Mouse (Mus musculus): Measurements from ENCODE around the gene Srek1ip1. TPM values are rescaled to one million over a fixed set of nuclear protein-coding genes. Genes with fewer than 3 reads are reported as not detected.

The Srek1ip1 gene
- total RNA-seq (2021): 10 to 100 TPM; 13.8 to 14.0 TPM
- long read RNA-seq, experiment 1, transcript Srek1ip1-201 (5 exons, 2,365 nt): major isoform, 5 of 5 reads
- long read RNA-seq, experiment 1, partial matches to known transcripts: 0 of 5 reads
- long read RNA-seq, experiment 1, other reads (novel, unspliced or antisense): 0 of 5 reads
- long read RNA-seq, experiment 2, transcript Srek1ip1-201 (5 exons, 2,365 nt): major isoform, 6 of 6 reads
- long read RNA-seq, experiment 2, partial matches to known transcripts: 0 of 6 reads
- long read RNA-seq, experiment 2, other reads (novel, unspliced or antisense): 0 of 6 reads

DNA sequence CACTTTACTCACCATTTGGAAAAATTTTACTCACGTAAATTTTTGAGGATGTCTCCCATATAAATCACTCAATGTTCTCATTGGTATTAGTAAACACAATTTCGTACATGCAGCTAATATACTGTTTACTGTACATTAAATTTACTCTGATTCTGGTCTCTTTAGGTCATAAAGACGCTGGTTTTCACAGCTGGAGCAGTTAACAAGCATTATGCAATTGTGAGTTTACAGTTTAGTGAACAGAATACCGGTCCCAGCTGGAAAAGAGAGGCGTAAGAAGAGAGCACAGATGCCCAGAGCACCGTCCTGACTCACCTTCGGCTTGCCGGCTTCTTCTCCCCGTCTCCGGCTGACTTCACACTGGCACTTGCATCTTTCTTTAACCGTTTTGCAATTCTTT, at the start of gene Srek1ip1:
Srek1ip1 (plus strand) TSS at position 301 of the 400 bp plus-strand sequence.
- no peak for DNase-seq (ENCODE audit: low spot score in 2 of 2)
- intact Hi-C loops (cut with DNase I): no loop called here

DNA sequence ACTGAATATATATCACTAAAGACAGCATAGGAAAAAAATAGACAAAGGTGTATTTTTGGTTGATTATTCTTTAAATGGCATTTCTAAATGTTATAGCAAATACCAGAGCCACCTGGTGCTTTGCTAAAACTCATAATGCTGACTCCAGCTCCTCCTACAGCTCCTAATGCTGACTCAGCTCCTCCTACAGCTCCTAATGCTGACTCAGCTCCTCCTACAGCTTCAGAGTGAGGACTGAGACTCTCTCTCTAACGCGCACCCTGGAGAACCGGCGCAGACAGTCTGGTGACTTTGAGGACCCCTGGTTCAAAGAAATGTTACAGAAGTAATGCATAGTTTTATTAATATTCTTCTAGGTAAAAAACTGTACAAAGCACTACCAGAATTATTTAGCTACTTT, 49.4 kb upstream of the Srek1ip1 start:
- DNase-seq (ENCODE audit: low spot score in 2 of 2): no peak
- intact Hi-C loops (cut with DNase I): no loop called here

DNA sequence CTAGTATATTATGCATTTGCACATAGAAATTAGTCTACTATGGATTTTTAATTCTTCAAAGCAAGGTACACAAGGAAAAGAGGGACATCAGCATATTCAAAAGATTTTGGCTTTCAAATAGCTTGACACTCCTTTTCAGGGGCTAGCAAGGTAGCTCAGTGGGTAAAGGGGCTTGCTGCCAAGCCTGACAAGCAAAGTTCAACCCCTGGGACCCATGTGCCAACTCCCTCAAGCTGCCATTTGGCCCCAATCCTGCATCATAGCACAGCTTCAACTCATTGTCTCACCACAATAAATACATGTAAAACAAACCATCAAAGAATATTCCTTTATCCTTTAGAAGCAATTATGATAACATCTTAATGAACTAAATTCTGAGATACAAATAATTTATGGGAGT, 45.3 kb upstream of the Srek1ip1 start:
- intact Hi-C loops (cut with DNase I): no loop called here
- DNase-seq (ENCODE audit: low spot score in 2 of 2): no peak

DNA sequence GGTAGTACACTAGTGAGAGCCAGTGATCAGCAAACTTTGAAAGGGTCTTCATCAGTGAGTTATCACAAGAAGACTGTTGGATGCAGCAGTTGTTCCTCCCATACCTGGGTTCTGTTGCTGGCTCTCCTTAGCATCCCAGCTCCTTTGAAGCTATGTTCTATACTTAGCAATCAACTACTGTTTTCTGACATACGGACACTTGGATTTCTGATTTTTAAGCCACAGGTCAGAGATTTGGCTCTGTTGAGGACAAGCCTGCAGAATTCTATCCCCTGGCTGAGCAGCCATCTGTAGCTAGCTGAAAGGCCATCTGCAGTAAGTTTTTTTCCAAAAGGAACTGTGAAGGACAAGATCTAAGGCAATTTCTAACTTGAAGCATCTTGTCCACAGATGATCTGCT, 32.9 kb upstream of the Srek1ip1 start:
- intact Hi-C loops (cut with DNase I): no loop called here
- no peak for DNase-seq (ENCODE audit: low spot score in 2 of 2)

DNA sequence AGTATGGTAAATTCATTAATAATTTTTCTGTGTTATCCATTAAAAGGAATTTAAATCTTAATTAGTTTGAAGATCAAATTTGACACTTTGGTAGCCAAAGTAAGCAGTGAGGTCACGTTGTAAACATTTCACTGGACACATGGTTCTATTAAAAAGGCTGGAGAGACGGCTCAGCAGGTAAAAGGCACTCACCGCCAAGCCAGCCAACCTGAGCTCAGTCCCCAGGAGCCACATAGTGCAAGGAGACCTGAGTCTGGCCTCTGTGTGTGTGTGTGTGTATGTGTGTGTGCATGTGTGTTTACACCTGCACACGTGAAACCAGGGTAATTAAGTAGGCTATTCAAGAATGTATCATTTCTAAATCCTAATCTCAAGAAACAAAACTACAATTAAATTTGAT, 29.9 kb upstream of the Srek1ip1 start:
- intact Hi-C loops (cut with DNase I): no loop called here
- no peak for DNase-seq (ENCODE audit: low spot score in 2 of 2)

DNA sequence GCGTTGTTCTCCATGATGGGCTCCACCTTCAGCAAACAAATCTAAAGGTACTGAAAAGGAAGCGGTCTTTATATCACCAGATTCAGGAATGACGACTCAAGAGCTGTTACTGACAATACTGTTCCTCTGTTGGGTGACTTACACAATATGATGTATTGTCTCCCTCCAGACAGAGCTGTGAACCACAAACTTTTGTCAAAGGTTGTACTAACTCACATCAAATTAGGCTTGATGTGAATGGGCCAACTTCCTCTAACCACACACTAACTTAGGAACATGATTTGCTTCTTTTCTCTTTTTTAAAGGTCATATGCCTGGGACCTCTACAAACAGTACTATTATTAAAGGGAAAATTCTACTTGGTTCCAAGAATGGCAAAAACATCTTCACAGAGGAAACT, 29.1 kb upstream of the Srek1ip1 start:
- DNase-seq (ENCODE audit: low spot score in 2 of 2): no peak
- intact Hi-C loops (cut with DNase I): no loop called here

DNA sequence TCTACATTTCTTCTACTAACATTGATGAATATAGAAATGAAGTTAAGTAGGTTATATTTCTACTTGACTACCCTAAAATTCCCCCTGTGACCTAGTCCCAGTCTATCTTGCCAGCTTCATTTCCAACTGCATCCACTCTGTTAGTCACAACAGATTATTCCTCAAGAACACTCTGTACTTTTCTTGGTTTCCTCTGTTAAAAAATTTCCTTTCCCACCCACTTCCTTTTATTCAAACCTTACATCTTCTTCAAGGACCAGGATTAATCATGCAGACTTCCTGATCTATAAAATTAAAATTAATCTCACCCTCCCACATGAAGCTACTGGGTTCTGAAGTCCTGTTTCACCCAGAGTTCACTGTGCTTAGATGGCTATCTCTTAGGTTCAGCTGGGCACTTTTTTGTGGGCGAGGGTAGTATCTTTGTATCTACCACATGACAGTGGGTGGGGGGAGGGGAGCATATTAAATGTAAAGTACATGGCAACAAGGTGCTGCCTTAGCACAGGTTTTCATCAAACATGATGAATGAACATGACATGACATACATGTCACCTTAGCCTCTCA, 13.1 kb upstream of the Srek1ip1 start:
- no peak for DNase-seq (ENCODE audit: low spot score in 2 of 2)
- intact Hi-C loops (cut with DNase I): no loop called here

DNA sequence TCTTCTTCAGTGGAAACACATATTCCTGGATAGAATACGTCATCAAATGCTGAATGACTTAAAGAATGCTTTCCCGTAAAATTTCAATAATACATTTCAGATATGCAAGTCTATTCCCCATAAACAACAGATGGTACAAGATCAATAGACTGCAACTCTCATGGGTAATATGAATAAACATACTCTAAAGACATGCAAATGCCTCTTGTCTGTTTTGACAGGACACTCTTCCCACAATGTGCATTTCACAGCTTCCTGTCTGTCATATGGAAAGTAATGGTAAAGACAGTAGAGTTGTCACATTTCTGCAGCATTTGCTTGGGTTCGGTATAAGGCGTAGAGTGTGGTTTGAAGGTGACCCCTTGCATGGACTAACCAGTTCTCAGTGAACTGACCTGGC, 5.0 kb upstream of the Srek1ip1 start:
- intact Hi-C loops (cut with DNase I): loop anchor here (10.0 kb wide), 1 partner anchor 562 kb away; the partner anchor contains the start of genes Cenpk and Ppwd1
- DNase-seq (ENCODE audit: low spot score in 2 of 2): no peak

DNA sequence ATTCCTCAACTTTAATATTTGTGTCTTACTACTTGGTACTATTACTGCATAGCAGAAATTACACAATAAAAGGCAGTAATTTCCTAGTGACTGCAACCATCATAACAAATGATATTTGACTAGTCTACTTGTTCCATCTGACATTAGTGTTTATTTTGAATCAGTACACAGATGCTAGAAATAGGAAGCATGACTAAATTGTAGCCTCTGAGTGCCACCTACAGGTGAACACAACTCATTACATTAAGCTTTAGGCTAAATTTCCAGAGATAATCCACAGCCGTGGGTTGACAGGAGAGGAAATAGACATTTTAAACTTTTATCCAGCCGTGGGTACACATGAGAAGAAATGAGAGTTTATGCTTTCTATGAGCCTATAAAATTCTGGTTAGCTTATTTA, 2.6 kb upstream of the Srek1ip1 start:
- intact Hi-C loops (cut with DNase I): loop anchor here (2.0 to 10.0 kb wide), 2 partner anchors 503 to 565 kb away; partner anchors contain the start of genes Adamts6, Cenpk and Ppwd1
- DNase-seq (ENCODE audit: low spot score in 2 of 2): peak; percentile 32 to 50

DNA sequence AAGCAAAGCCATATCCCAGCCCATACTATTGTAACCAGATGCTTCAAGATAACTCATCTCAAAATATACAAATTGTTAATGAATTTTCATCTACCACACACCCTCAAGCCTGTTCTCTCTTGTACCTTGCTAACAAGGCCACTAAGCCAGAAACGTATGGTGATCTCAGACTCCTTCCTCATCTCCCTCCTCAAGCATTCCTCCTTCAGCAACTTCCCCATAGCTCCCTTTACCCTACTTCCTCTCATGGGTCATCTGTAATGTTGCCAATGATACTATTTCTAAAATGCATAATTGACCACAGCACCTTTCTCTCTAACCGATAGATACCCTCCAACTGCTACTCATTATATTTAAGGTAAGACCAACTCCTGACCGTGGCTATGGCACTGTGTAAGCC, 2.1 kb downstream of the Srek1ip1 start:
- DNase-seq (ENCODE audit: low spot score in 2 of 2): no peak
- intact Hi-C loops (cut with DNase I): no loop called here

DNA sequence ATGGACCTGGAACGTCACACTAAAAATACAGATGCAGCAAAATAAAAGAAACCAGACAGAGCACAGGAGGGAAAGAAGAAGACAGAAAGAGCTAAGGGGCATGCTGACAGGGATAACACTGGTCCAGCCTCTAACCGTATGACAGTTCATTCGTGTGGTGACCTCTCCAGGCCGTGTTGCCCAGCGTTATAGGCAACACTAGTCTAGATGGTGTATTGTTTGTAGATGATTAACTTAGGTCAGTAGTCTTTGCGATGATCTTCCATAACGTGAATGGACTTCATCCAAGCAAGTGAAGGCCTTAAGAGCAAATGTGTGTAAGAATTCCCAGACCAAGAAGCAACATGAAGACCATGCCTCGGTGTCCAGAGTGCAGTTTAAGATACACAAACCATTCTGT, 6.8 kb downstream of the Srek1ip1 start:
- intact Hi-C loops (cut with DNase I): no loop called here
- DNase-seq (ENCODE audit: low spot score in 2 of 2): no peak

DNA sequence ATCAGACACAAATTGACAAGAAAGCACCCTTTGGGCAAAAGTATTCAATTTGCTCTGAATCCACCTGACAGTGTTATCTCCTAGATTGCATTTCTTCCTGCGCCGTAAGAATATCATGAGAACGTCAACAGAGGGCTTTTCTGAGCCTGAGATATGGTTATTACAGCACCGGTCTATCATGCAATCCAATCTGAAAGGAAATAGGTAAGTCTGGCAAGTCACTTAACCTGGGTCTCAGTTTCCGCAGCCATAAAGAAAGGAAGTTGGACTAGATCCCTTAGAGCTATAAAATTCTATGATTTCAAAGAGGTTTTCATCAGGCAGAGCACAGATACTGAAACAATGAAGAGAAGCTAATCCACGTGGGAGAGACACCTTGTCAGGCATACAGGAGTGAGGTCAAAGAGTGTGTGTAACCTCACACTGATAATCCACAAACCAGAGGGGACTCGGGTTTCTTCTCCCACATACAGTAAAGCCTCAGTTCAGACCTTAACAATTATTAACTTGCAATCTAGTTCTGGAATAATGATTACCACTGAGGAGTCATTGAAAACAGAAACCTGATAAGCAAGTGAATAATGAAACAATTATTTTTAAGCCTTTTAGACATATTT, 7.4 kb downstream of the Srek1ip1 start:
- DNase-seq (ENCODE audit: low spot score in 2 of 2): no peak
- intact Hi-C loops (cut with DNase I): no loop called here

DNA sequence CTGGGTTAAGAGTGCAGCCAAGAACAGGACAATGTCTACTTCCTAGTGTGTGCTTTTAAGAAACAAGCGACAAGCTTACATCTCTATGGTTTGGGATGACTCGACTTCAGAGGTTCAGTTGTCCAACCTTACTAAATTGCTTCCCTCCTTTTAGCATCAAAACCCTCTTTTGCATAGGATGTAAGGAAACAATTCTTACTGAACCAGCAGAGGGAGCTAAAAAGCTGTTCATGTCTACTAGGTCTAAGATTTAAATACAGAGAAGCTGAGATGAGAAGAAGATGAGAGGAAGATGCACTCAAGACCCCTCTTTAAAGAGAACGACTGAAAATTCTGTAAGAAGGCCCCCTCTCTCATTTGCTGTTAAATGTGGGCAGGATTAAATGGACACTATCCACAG, 13.4 kb downstream of the Srek1ip1 start:
- intact Hi-C loops (cut with DNase I): loop anchor here (1.0 kb wide), 1 partner anchor 135 kb away; no protein-coding TSS in a partner anchor
- peak; percentile 41 to 57 for DNase-seq (ENCODE audit: low spot score in 2 of 2)

DNA sequence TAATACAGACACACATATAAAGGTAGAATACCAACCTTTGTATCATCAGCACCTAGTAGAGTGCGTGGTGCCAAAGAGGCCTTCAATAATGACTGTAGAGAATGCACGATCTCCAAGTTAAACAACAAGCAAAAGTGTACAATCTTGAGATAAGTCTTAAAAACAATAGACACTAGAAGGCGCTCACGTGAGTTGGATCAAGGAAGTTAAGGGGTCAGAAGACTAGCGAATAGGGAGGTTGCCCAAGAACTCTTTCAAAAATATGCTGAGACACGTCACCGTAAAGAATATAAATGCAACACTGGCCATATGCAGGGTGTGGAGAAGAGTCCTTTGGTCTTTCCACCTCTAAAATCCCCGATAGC, 24.0 kb downstream of the Srek1ip1 start:
- intact Hi-C loops (cut with DNase I): loop anchor here (10.0 kb wide), 1 partner anchor 409 kb away; no protein-coding TSS in a partner anchor
- no peak for DNase-seq (ENCODE audit: low spot score in 2 of 2)

DNA sequence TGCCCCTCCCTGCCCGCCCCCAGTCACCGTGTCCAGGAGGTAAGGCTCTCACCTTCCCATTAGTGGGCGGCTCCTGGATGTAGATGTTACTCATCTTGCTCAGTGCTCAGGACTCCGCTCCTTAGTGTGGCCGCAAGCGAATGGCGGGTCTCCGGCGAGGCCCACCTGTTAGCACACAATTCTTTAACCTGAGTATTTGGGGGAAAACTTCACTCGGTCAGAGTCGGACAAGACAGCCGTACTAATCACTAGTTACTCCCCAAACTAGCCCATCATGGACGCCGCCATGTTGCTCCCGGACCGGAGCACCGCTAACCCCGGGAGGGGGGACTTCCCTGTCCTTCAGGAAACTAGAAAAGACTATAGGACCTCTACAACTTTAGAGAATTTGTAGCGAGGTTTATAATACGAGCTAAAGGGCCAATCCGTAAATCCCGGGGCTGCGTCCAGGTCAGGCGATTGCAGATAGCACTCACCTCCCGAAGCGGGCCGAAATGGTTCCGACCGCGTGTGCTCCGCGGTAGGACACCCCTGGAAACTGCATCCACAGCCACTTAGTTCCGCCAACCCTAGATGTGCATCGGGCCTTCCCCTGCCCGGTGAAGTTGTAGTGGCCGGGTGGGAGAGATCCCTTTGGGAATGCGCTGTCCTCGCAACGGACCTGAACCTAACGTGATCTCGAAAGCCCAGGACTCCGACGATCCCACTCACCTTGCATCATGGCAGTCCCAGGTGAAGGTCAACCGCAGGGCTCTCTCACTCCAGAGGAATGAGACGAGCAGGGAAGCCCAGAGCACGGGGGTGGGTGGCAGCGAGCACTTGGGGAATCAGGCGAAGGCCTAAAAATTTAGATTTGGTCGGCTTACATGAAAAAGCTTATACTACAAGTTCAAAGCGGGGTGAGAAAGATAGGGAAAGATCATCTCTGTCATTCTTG, 24.6 kb downstream of the Srek1ip1 start, which contains the start of gene Cwc27:
Cwc27 (minus strand) TSS at position 508 of the 937 bp plus-strand sequence.
- intact Hi-C loops (cut with DNase I): loop anchor here (10.0 kb wide), 1 partner anchor 408 kb away; no protein-coding TSS in a partner anchor
- DNase-seq (ENCODE audit: low spot score in 2 of 2): peak; percentile 81

DNA sequence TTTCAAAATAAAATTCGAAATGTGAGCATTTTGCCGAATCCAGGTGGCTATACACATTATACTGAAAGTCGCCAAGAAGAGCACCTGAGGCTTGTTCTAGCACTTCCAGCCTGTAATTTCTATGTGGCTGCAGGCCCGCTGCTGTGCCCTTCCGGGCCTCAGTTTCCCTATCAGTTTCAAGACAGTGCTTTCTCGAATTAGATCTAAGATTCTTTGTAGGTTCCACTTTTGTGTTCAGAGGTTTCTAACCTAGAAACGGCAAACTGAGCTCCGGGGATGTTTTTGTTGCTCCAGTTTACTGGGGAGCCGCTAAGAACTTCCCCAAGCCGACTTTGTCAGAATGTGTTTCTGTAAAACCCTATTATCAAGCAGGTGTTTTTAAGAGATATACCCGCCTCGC, 25.4 kb downstream of the Srek1ip1 start:
- DNase-seq (ENCODE audit: low spot score in 2 of 2): no peak
- intact Hi-C loops (cut with DNase I): loop anchor here (10.0 kb wide), 1 partner anchor 407 kb away; no protein-coding TSS in a partner anchor

DNA sequence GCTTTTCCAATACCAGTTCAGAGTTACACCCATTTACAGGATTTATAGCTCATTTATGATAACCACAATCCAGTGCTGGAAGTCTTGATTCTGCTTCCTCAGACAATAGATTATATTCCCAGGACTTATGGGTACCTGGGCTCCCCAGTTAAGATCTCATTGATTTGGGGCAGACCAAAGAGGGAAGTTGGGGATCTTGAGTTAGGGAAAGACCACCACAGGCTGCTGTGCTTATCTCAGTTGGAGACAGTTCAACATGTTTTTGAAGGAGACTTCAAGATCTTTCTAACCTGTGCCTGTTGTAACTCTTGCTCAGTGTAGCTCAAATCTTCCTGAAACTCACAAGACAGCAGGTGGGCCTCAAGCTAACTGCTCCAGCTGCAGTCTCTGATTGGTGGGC, 28.9 kb downstream of the Srek1ip1 start:
- DNase-seq (ENCODE audit: low spot score in 2 of 2): no peak
- intact Hi-C loops (cut with DNase I): no loop called here

DNA sequence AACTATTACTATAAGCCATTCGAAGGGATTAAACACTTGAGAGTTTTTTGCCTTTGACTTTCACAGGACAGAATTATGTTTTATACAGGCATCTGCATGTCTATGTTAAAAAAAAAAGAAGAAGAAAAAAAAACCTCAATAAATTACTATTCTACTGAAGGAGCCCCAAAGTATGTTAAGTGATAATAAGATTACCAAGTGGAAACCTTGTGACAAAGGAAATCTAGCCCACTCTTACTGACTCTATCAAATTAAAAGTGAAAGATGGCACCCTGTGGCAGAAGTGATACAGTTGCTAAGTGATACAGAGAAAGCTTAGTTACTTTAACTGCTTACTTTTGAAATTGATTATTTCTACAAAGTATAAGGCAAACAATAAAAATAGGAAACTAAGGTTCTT, 29.6 kb downstream of the Srek1ip1 start:
- no peak for DNase-seq (ENCODE audit: low spot score in 2 of 2)
- intact Hi-C loops (cut with DNase I): no loop called here

DNA sequence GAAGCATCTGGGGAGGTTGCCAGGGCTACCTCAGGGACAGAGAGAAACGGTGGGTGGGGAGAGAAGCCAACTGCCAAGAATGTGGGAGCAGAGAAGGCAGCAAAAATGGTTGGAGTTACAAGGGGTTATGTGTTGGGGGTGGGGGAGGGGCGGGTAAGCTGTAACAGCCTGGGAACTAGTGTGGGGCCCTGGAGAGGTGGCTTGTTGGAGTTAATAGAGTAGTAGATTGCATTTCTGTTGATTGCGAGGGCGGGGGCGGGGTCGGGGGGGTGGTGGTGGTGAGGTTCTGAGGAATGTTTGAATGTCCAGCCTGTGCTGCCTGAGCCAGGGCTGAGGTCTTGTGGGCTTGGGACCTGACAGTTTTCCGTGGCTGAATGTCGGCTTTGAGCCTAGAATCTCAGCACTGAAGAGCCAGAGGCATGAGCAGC, 30.1 kb downstream of the Srek1ip1 start:
- no peak for DNase-seq (ENCODE audit: low spot score in 2 of 2)
- intact Hi-C loops (cut with DNase I): no loop called here

DNA sequence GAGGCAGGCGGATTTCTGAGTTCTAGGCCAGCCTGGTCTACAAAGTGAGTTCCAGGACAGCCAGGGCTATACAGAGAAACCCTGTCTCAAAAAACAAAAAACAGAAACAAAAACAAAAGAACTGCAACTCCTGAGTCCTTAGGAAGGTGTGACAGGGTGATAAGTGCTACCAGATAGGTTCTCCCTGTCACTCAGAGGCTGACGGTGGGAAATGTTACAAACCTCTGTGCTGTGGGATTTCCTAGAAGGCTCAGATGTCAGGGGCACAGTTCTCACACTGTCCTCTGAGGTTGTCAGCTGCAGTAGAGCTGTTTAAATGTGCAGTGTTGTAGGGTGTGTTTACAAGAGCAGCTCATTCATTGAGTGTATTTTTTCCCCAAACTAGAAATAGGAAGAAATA, 33.2 kb downstream of the Srek1ip1 start:
- intact Hi-C loops (cut with DNase I): no loop called here
- DNase-seq (ENCODE audit: low spot score in 2 of 2): no peak
